Mouse (Mus musculus) limb, embryonic 14.5 days (tissue): ENCODE measurements at regions not wholly inside any gene's neighbourhood (a gene's known extent, or its start where the extent isn't known, plus 50 kb on each side); places are given as distances from the start of the nearest gene placed in this dataset.
A peak's percentile ranks its signal among the peaks of the same experiment; 100 is the strongest.
"Not testable (repeated sequence)": the region's sequence is repeated elsewhere in the genome, so short reads cannot be mapped to it uniquely, and the experiment has no call there.

Source experiments
- ATAC-seq: fragments of 200-750 bp; cut with Nextera tagmentation; 2 replicates; pipeline ENCODE4 v1.8.0; 2017; ENCODE audit warnings: low read depth, moderate number of reproducible peaks, moderate TSS enrichment; ENCODE audit not compliant: low FRiP score
- DNase-seq: peaks from one replicate; pipeline ENCODE4 v3.0.0-alpha.2; 2015; ENCODE audit warnings: low spot score
- H3K27ac ChIP-seq: fragments of 300-500 bp; sonication (generic); replicated peaks from 2 replicates; pipeline ENCODE4 v1.5.1; 2014; ENCODE audit warnings: low read depth, mild to moderate bottlenecking, low read length, moderate library complexity, mixed read lengths
- H3K27me3 ChIP-seq: fragments of 300-500 bp; sonication (generic); 2 replicates; pipeline ENCODE4 v1.6.1; 2014; ENCODE audit warnings: low read length, mixed read lengths; ENCODE audit not compliant: control insufficient read depth, insufficient read depth
- H3K36me3 ChIP-seq: fragments of 300-500 bp; sonication (generic); 2 replicates; pipeline ENCODE4 v1.6.1; 2014; ENCODE audit warnings: mild to moderate bottlenecking, low read length, moderate library complexity, mixed read lengths; ENCODE audit not compliant: control insufficient read depth, insufficient read depth
- H3K4me1 ChIP-seq: fragments of 300-500 bp; sonication (generic); 2 replicates; pipeline ENCODE4 v1.6.1; 2014; ENCODE audit warnings: antibody characterized with exemption, low read length, mixed read lengths; ENCODE audit not compliant: control insufficient read depth, insufficient read depth
- H3K4me2 ChIP-seq: fragments of 300-500 bp; sonication (generic); replicated peaks from 2 replicates; pipeline ENCODE4 v1.6.1; 2014; ENCODE audit warnings: low read depth, mild to moderate bottlenecking, low read length, moderate library complexity; ENCODE audit not compliant: severe bottlenecking
- H3K4me3 ChIP-seq: fragments of 300-500 bp; sonication (generic); replicated peaks from 2 replicates; pipeline ENCODE4 v1.5.1; 2014; ENCODE audit warnings: low read length
- H3K9ac ChIP-seq: fragments of 300-500 bp; sonication (generic); 2 replicates; pipeline ENCODE4 v1.6.1; 2014; ENCODE audit warnings: mild to moderate bottlenecking, low read depth, low read length, moderate library complexity; ENCODE audit not compliant: severe bottlenecking
- H3K9me3 ChIP-seq: fragments of 300-500 bp; sonication (generic); 2 replicates; pipeline ENCODE4 v1.6.1; 2016; ENCODE audit warnings: low read length; ENCODE audit not compliant: control insufficient read depth
- POLR2A ChIP-seq: fragments of 200-500 bp; IDR thresholded peaks from 2 replicates; pipeline ENCODE4 v1.8.0; 2012; ENCODE audit warnings: inconsistent platforms, mild to moderate bottlenecking, moderate library complexity, borderline replicate concordance; ENCODE audit not compliant: insufficient read depth, insufficient read length; ENCODE audit errors: extremely low read depth
- WGBS: fragments of 180-500 bp; shearing (Covaris S2); extraction: QIAGEN DNeasy Blood & Tissue Kit; methylation state at CpG from one replicate; pipeline ENCODE4 v1.1.7; 2014; 5-methylcytosine and 5-hydroxymethylcytosine counted together

DNA sequence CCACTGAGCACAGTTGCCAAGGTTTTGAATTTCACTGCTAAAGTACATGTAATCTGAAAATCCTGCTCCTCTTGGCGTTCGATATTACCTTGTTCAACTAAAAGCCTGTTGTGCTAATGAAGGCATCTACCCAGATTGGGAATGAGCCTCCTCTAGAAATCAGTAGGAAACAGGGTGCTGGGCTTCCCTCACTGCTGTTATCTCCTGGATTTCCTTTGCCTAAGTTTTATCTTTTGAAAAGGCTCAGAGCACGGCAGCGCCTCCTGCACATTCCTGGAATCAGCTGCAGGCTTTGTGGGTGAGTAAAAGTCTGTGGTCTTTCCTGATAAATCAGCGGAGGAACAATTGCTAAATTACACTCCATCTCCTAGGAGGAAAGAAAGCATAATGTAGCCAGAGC, 469.9 kb upstream of the 2610301B20Rik start:
- Histone ChIP-seq H3K9me3 (no peaks in the 10 kb centered on the region), H3K36me3 (no peaks in the 10 kb centered on the region), H3K27ac (no peak overlapping the region), H3K4me2 (no peak overlapping the region), H3K4me3 (no peak overlapping the region), H3K27me3 (no peaks in the 10 kb centered on the region), H3K4me1 (no peaks in the 10 kb centered on the region), H3K9ac (no peak overlapping the region)
- ATAC-seq, result no peak
- no peak for TF ChIP-seq POLR2A
- DNase-seq, result no peak
- 62% methylated on average over 5 of the region's 5 CpGs for WGBS

DNA sequence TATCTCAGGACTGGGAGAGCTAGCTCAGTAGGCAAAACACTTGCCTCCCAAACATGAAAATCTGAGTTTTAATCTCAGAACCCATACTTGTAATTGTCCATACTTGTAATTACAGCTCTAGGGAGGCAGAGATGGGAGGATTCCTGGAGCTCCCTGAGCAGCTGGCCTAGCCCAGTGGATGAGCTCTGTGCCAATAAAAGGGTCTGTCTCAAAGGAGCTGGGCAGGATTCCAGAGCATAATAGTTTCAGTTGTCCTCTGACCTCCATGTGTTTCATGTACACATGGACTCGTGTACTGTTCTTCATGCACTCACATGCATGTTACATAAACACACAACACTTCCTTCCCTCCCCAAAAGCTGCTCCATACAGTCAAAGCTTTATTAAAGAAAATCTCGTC, 469.2 kb upstream of the 2610301B20Rik start:
- no peaks in the 10 kb centered on the region for H3K9me3 ChIP-seq
- WGBS, result 70% methylated on average over 2 of the region's 2 CpGs
- no peak overlapping the region for H3K9ac ChIP-seq
- no peak overlapping the region for H3K4me3 ChIP-seq
- no peaks in the 10 kb centered on the region for H3K36me3 ChIP-seq
- no peak for DNase-seq
- no peak overlapping the region for H3K4me2 ChIP-seq
- no peaks in the 10 kb centered on the region for H3K27me3 ChIP-seq
- H3K27ac ChIP-seq, result no peak overlapping the region
- H3K4me1 ChIP-seq, result no peaks in the 10 kb centered on the region
- ATAC-seq, result no peak
- no peak for TF ChIP-seq POLR2A

GRCm38 (mm10) chr4:10414274-10414673, 460.0 kb upstream of the 2610301B20Rik start:
- no peaks in the 10 kb centered on the region for H3K9me3 ChIP-seq
- no peak overlapping the region for H3K4me2 ChIP-seq
- H3K4me3 ChIP-seq, result no peak overlapping the region
- ATAC-seq, result no peak
- H3K27me3 ChIP-seq, result no peaks in the 10 kb centered on the region
- no peak for TF ChIP-seq POLR2A
- H3K36me3 ChIP-seq, result no peaks in the 10 kb centered on the region
- no peak overlapping the region for H3K27ac ChIP-seq
- H3K9ac ChIP-seq, result no peak overlapping the region
- no peak for DNase-seq
- no peaks in the 10 kb centered on the region for H3K4me1 ChIP-seq

DNA sequence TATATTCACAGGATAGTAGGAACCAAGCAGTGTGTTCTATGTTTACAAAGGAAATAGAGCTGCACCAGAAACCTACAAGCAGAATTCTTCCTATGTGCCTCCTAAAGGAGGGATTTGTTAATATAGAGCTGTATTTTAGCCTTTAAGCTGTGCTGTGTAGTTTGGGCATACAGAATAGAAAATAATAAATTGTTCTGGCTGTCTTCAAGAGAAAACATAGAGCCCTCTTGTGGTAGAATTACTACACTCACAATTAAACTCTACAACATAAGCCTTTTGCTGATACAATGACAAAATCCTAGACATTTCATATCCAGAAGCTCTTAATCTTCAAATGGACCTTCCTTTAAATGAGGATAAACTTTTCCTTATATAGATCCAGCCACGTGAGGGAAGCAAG, 452.9 kb upstream of the 2610301B20Rik start:
- Histone ChIP-seq H3K4me2 (no peak overlapping the region), H3K9me3 (no peaks in the 10 kb centered on the region), H3K36me3 (no peaks in the 10 kb centered on the region), H3K4me3 (no peak overlapping the region), H3K27me3 (no peaks in the 10 kb centered on the region), H3K27ac (no peak overlapping the region), H3K9ac (no peak overlapping the region), H3K4me1 (no peaks in the 10 kb centered on the region)
- DNase-seq (peak; percentile 53), ATAC-seq (no peak)
- WGBS, result 56% methylated on average over 1 of the region's 1 CpGs
- TF ChIP-seq POLR2A, result no peak

- DNase-seq (no peak), ATAC-seq (no peak)
- Histone ChIP-seq H3K4me2 (no peak overlapping the region), H3K4me1 (no peaks in the 10 kb centered on the region), H3K27me3 (no peaks in the 10 kb centered on the region), H3K9ac (no peak overlapping the region), H3K4me3 (no peak overlapping the region), H3K27ac (no peak overlapping the region), H3K36me3 (no peaks in the 10 kb centered on the region), H3K9me3 (no peaks in the 10 kb centered on the region)
- TF ChIP-seq POLR2A, result no peak
- 90% methylated on average over 4 of the region's 4 CpGs for WGBS
Observed at GRCm38 (mm10) chr4:10434438-10434837, 439.9 kb upstream of the 2610301B20Rik start.

DNA sequence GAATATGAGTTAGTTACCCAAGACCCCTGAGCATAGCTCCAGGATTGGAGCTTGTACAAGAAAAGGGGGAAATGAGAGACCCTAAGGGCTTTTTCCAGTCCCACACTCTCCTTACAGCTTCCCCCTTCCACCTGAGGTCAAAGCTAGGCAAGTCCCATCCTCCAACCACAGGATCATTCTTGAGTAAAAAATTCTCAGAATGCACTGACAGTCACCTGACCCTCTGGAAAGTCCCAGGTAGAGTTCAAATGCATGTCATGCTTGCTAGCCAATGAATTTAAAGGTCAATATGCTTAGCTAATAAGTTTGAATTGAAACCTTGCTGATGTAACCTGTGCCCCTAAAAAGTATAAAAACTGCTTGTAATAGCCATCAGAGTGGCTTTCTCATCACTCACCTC, 434.4 kb upstream of the 2610301B20Rik start:
- DNase-seq, H3K27ac ChIP-seq, H3K36me3 ChIP-seq, H3K9me3 ChIP-seq, H3K4me1 ChIP-seq, ATAC-seq, H3K9ac ChIP-seq, H3K4me2 ChIP-seq, H3K27me3 ChIP-seq, H3K4me3 ChIP-seq: not testable (repeated sequence)
